Mouse (Mus musculus) hindbrain, embryonic 10.5 days (tissue): ENCODE measurements at regions not wholly inside any gene's neighbourhood (a gene's known extent, or its start where the extent isn't known, plus 50 kb on each side); places are given as distances from the start of the nearest gene placed in this dataset.

Experiments used
- DNase-seq: peaks from one replicate; pipeline ENCODE4 v3.0.0-alpha.2; 2017; ENCODE audit warnings: low spot score
- H3K27ac ChIP-seq: fragments of 300-500 bp; sonication (generic); 2 replicates; pipeline ENCODE4 v1.5.1; 2016; ENCODE audit warnings: mild to moderate bottlenecking, moderate library complexity
- H3K27me3 ChIP-seq: fragments of 300-500 bp; sonication (generic); 2 replicates; pipeline ENCODE4 v1.6.1; 2016; ENCODE audit warnings: mild to moderate bottlenecking; ENCODE audit not compliant: poor library complexity, insufficient read depth, severe bottlenecking
- H3K36me3 ChIP-seq: fragments of 300-500 bp; sonication (generic); 2 replicates; pipeline ENCODE4 v1.6.1; 2016; ENCODE audit warnings: mild to moderate bottlenecking, moderate library complexity
- H3K4me1 ChIP-seq: fragments of 300-500 bp; sonication (generic); replicated peaks from 2 replicates; pipeline ENCODE4 v1.6.1; 2016; ENCODE audit warnings: mild to moderate bottlenecking
- H3K4me3 ChIP-seq: fragments of 300-500 bp; sonication (generic); 2 replicates; pipeline ENCODE4 v1.5.1; 2016; ENCODE audit warnings: mild to moderate bottlenecking, moderate library complexity
- H3K9me3 ChIP-seq: fragments of 300-500 bp; sonication (generic); 2 replicates; pipeline ENCODE4 v1.6.1; 2016; ENCODE audit warnings: mild to moderate bottlenecking, moderate library complexity
- WGBS: fragments of 180-500 bp; shearing (Covaris S2); methylation state at CpG from one replicate; pipeline ENCODE4 v1.1.7; 2016; 5-methylcytosine and 5-hydroxymethylcytosine counted together

- peaks cover 3% of the 10 kb centered on the region; the same call in 1 of the 2 replicates for H3K4me1 ChIP-seq
- WGBS: 86% methylated on average over 6 of the region's 6 CpGs
- no peaks in the 10 kb centered on the region for H3K27me3 ChIP-seq
- H3K27ac ChIP-seq: no peak overlapping the region
- no peak overlapping the region for H3K4me3 ChIP-seq
- H3K9me3 ChIP-seq: no peaks in the 10 kb centered on the region
- no peaks in the 10 kb centered on the region for H3K36me3 ChIP-seq
- DNase-seq: no peak
Observed at GRCm38 (mm10) chr16:13046366-13047120, 62.9 kb upstream of the Ercc4 start.

- Histone ChIP-seq H3K36me3 (no peaks in the 10 kb centered on the region), H3K4me1 (no peaks in the 10 kb centered on the region), H3K4me3 (no peak overlapping the region), H3K27me3 (no peaks in the 10 kb centered on the region), H3K27ac (no peak overlapping the region), H3K9me3 (no peaks in the 10 kb centered on the region)
- no peak for DNase-seq
- WGBS: 90% methylated on average over 4 of the region's 4 CpGs
Observed at GRCm38 (mm10) chr16:13049321-13049720, 60.2 kb upstream of the Ercc4 start.

GRCm38 (mm10) chr16:13050225-13050892, 59.1 kb upstream of the Ercc4 start:
- no peak for DNase-seq
- Histone ChIP-seq H3K4me1 (no peaks in the 10 kb centered on the region), H3K27ac (no peak overlapping the region), H3K27me3 (no peaks in the 10 kb centered on the region), H3K4me3 (no peak overlapping the region), H3K9me3 (no peaks in the 10 kb centered on the region), H3K36me3 (no peaks in the 10 kb centered on the region)
- WGBS: 78% methylated on average over 8 of the region's 8 CpGs

- Histone ChIP-seq H3K36me3 (no peaks in the 10 kb centered on the region), H3K27ac (no peak overlapping the region), H3K4me3 (no peak overlapping the region), H3K4me1 (no peaks in the 10 kb centered on the region), H3K9me3 (no peaks in the 10 kb centered on the region), H3K27me3 (no peaks in the 10 kb centered on the region)
- DNase-seq: no peak
- 89% methylated on average over 7 of the region's 7 CpGs for WGBS
Observed at GRCm38 (mm10) chr16:13054956-13055355, 54.5 kb upstream of the Ercc4 start.
